ENCODE assay signal across 14 mouse cellular contexts in genomic region chr10:80957791-80958190, GRCm38 (mm10). TPM values are rescaled to one million over a fixed set of nuclear protein-coding genes. Genes with fewer than 3 reads are reported as not detected.
"Had no signal": no experiment of that assay in that cellular context is flagged by ENCODE, and none has a peak within 500 bp of the region (broad histone marks: within the 10 kb centered on the region; RNA-seq: fewer than 3 reads in every experiment).

No protein-coding gene starts in this region.

- H3K27me3 ChIP-seq: limb, embryonic 13.5 days; lung, embryonic 15.5 days; midbrain, embryonic 15.5 days; neural tube, embryonic 12.5 days had no signal

- ATAC-seq: midbrain, embryonic 15.5 days had no signal

- H3K4me2 ChIP-seq: limb, embryonic 13.5 days; liver, embryonic 15.5 days; lung, embryonic 15.5 days; midbrain, embryonic 15.5 days; neural tube, embryonic 12.5 days had no signal

- H3K4me3 ChIP-seq: limb, embryonic 13.5 days; liver, embryonic 15.5 days; lung, embryonic 15.5 days; midbrain, embryonic 15.5 days; neural tube, embryonic 12.5 days had no signal

- DNase-seq: kidney, adult 9 months; kidney, postnatal 10 days; left cerebral cortex, postnatal 4 days; lung, postnatal 36 days; thymus, adult 2 months; thymus, postnatal 25 days had no signal

- H3K27ac ChIP-seq: limb, embryonic 13.5 days; liver, embryonic 15.5 days; lung, embryonic 15.5 days; midbrain, embryonic 15.5 days; neural tube, embryonic 12.5 days; stomach, postnatal 0 days had no signal

- H3K36me3 ChIP-seq: limb, embryonic 13.5 days; liver, embryonic 15.5 days; lung, embryonic 15.5 days; midbrain, embryonic 15.5 days; neural tube, embryonic 12.5 days had no signal

- H3K9me3 ChIP-seq: limb, embryonic 13.5 days; liver, embryonic 15.5 days; lung, embryonic 15.5 days; midbrain, embryonic 15.5 days; neural tube, embryonic 12.5 days had no signal

- H3K9ac ChIP-seq: limb, embryonic 13.5 days; liver, embryonic 15.5 days; lung, embryonic 15.5 days; midbrain, embryonic 15.5 days; neural tube, embryonic 12.5 days had no signal

RNA-seq across cellular contexts. Expression of gene Gng7, which starts 57.0 kb away (rescaled TPM):
- total RNA-seq: monocyte, adult 5-6 weeks; neutrophil, adult 5-6 weeks had no signal
